Mouse (Mus musculus) frontal cortex, adult (tissue): ENCODE data around the gene Atp5mpl.
A peak's percentile ranks its signal among the peaks of the same experiment; 100 is the strongest.
"Not testable (repeated sequence)": the region's sequence is repeated elsewhere in the genome, so short reads cannot be mapped to it uniquely, and the experiment has no call there.

ENCODE experiments used
- ATAC-seq: cut with Nextera tagmentation; 2 replicates; pipeline ENCODE4 v1.9.2; 2017; ENCODE audit warnings: mild to moderate bottlenecking, moderate library complexity, mixed read lengths; ENCODE audit not compliant: low TSS enrichment

Atp5mpl gene

GRCm38 (mm10) chr12:111950486-111950885, 16.3 kb downstream of the Atp5mpl start:
- no peak for ATAC-seq

- 0 out of 2 replicates have a peak, but pooled peaks have one; percentile 35 for ATAC-seq
These were observed 20.1 kb downstream of the Atp5mpl start for GRCm38 (mm10) chr12:111946716-111947115.

- ATAC-seq: not testable (repeated sequence)
These were observed 20.8 kb downstream of the Atp5mpl start for GRCm38 (mm10) chr12:111945765-111946655.

- ATAC-seq: no peak
These were observed 21.7 kb downstream of the Atp5mpl start for GRCm38 (mm10) chr12:111945115-111945514.

GRCm38 (mm10) chr12:111944065-111944987, 22.5 kb downstream of the Atp5mpl start:
- not testable (repeated sequence) for ATAC-seq

- no peak for ATAC-seq
These were observed 23.2 kb downstream of the Atp5mpl start for GRCm38 (mm10) chr12:111943421-111944064.

- no peak for ATAC-seq
These were observed 28.1 kb downstream of the Atp5mpl start for GRCm38 (mm10) chr12:111938623-111939177.

- no peak for ATAC-seq
These were observed 29.8 kb downstream of the Atp5mpl start for GRCm38 (mm10) chr12:111936706-111937550.

- ATAC-seq: no peak
These were observed 32.8 kb downstream of the Atp5mpl start for GRCm38 (mm10) chr12:111933971-111934370.

- peak; percentile 78; the same call in 1 of the 2 replicates for ATAC-seq
These were observed 33.6 kb downstream of the Atp5mpl start for GRCm38 (mm10) chr12:111933032-111933704.

- ATAC-seq: no peak
These were observed 34.3 kb downstream of the Atp5mpl start for GRCm38 (mm10) chr12:111932513-111932912.

GRCm38 (mm10) chr12:111931411-111932025, 35.3 kb downstream of the Atp5mpl start:
- no peak for ATAC-seq

- no peak for ATAC-seq
These were observed 38.3 kb downstream of the Atp5mpl start for GRCm38 (mm10) chr12:111928411-111928966.

- ATAC-seq: peak; percentile 34; the same call in 1 of the 2 replicates
These were observed 39.4 kb downstream of the Atp5mpl start for GRCm38 (mm10) chr12:111927338-111927737.

- no peak for ATAC-seq
These were observed 43.7 kb downstream of the Atp5mpl start for GRCm38 (mm10) chr12:111923117-111923516.

- peak; percentile 88 for ATAC-seq
These were observed 46.7 kb downstream of the Atp5mpl start for GRCm38 (mm10) chr12:111920046-111920445.

- no peak for ATAC-seq
These were observed 50.1 kb downstream of the Atp5mpl start for GRCm38 (mm10) chr12:111916514-111917217.

GRCm38 (mm10) chr12:111915781-111916180, 51.0 kb downstream of the Atp5mpl start:
- ATAC-seq: no peak
